Mouse (Mus musculus) left cerebral cortex, postnatal 10 days (tissue): ENCODE measurements around the gene Pemt. TPM values are rescaled to one million over a fixed set of nuclear protein-coding genes. Genes with fewer than 3 reads are reported as not detected.

Experiments used
- DNase-seq, 2 experiments: peaks; one replicate each; pipeline ENCODE4 v3.0.0; 2021 to 2022; ENCODE audit warnings: low spot score in 2 of 2, mixed read lengths in 1 of 2; ENCODE audit errors: extremely low spot score in 1 of 2
- intact Hi-C: fragments of 180-260 bp; cut with DNase I; formaldehyde crosslinking; loops from one replicate; pipeline ENCODE4 v1.15.1; 2025
- total RNA-seq, 2 experiments: library from RNA; stranded (reverse); gene quantifications; 2 replicates each; pipeline ENCODE4 v1.2.3; 2021

Pemt gene
- 1 to 10 TPM; 6.7 to 8.0 TPM for total RNA-seq

DNA sequence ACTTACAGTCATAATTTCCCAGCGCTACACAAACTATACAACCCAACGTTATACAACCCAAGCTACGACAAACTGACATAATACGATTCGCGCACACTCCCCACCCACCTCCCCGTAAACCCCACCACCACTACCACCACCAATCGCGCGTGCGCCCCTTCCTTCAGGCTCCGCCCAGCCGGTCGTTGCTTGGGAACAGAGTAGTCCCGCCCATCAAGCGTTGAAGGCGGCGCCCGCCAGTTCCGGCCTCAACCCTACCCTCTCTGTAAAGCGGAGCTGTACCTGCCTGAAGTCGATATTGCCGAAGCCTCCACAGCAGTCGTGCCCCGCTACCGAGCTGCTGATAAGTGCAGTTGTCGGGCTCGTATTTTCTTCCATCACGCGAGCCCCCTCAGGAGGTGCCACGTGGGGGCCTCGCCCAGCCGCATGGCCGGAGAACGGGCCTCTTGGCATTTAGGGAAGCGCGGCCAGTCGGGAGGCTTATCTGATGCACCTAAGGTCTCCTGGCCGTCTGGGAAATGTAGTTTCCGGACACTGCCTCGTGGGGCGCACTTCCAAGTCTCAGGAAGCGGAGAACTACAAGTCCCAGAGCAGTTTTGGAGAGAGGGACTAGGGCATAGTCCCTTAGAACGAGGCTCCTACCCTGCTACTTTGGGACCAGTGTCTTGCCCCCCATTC lies at the start of gene Pemt:
Gene Pemt, minus strand, starts transcription at position 432 of the 678 bp plus-strand sequence.
- peak; percentile 96 to 97 for DNase-seq
- intact Hi-C loops, result no loop called here

DNA sequence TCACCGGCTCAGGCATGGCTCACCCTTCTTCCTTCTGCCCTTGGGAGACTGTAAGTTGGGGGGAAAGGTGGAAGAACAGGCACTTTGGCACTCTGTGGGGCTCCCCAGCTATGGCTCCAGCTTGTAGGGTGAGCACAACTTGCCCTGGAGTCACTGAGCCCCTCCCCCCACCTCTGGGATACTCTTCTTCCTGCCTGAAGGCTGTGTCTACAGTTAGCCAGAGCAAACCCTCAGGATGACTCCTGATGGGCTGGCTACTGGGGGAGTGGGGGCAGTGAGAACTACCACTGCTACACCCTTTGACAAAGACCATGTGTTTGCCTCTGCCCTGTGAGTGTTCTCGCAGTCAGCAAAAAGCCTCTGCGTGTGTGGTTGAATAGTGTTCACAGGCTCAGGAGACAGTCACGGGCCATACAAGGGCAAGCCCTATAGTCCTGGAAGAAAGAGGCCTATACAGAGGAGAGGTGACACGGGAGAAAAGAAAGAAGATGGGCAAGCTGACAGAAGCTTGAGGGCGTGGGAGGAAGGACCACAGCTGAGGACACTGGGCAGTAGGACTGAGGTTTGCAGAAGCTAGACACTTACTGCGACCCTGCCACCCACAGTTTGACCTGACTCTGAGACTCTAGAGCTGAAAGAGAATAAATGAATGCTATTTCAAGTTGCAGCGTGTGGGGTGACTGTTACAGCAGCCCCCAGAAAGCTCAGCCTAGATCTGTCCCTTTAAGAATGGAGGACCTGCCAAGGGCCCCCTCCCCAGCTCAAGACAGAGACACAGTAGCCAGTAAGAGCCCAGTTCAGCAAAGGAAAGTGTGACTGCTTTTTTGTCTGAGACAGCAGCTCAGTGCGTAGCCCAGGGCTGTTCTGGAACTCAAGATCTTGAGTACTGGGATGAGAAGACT lies 48.9 kb upstream of the Pemt start:
- intact Hi-C loops, result no loop called here
- DNase-seq, result no peak

GRCm38 (mm10) chr11:60093984-60094587 lies 47.8 kb upstream of the Pemt start:
- intact Hi-C loops, result no loop called here

GRCm38 (mm10) chr11:60093227-60093626 lies 46.9 kb upstream of the Pemt start:
- no peak for DNase-seq
- intact Hi-C loops, result no loop called here

More at GRCm38 (mm10) chr11:60093984-60094587, 47.8 kb upstream of the Pemt start:
- no peak for DNase-seq

DNA sequence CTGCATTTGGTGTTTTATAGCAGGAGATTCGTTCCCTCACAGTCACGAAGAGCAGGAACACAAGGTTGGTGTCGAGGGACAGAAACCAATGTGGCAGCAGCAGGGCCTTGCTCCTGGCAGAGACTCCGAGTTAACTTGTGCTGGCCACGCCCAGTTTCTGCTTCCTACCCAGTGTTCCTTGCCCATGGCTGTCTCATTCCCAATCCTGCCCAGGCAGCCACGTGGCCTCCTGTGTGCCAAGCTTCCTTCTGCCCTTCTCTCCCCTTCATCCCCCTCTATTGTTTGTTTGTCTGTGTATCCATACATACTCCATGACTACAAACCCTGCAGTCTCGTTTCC lies 45.1 kb upstream of the Pemt start:
- intact Hi-C loops, result no loop called here
- no peak for DNase-seq

DNA sequence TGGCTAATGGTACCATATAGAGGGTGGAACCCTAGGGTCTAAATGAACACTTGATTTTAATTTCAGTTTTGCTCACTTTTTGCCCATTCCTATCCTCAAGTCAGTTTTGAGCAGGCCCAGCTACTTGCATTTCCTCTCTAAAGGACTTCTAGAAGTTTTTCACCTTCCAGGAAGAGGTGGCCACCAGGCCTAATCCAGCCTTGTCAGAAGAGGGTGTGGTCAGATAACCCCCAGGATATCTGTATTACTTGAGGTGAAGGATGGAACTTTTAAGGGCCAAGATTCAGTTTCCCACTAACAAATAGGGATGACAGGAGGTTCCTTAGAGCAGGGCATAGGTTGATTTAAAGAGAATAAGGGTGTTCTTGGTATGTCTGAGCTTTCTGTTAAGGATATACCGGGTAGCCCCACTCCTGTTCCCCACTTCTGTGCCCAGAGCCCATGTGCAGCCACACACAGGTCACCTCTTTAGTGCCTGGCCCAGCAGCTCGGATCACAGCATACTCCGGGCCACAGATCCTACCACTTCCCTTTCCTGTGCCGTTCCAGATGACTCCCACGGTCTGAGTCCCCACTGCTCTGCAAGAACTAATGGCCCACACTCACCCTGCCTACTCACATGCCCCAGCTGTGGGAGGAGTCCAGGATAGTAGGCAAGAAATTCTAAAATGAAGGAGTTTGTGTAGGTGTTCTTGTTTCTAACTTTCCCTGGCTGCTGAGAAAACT lies 44.6 kb upstream of the Pemt start:
- intact Hi-C loops, result no loop called here
- no peak for DNase-seq

DNA sequence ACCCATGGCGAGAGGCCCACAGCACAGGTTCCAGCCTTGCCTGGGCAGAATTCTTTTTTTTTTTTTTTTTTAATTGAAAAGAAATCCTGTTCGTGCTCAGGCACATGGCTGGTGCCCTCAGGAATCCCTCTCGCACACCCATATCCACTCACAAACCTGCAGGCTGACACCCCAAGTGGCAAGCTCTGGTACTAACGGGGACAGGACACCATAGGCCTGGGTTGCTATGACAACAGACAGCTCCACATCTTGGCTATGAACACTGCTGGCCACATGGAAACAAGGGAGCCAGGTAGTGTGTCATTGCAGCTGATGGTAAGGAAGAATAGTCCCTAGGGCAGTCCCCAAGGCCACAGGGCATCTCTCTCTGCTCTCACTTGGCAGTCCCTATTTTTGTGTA lies 42.7 kb upstream of the Pemt start:
- intact Hi-C loops, result no loop called here
- peak in 1 of 2 experiments; percentile 71 for DNase-seq

DNA sequence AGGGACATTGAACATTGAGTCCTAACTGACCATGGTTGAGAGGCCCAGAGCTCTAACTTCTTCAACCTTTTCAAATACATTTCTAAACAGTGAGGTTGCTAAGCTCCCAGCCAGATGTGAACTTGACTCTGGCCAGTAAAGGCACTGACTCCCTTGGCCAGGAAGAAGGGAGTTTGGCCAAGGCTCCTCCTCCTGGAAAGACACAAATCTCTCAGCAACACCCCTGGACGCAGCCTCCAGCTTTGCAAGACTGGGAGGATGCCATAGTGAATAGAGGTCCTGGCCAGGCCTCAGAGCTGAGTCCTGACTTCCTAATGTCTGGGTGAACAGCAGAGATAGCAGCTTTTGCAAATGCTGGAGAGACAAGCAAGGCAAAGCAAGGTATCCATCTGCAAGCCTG lies 40.4 kb upstream of the Pemt start:
- intact Hi-C loops, result no loop called here
- DNase-seq, result no peak

DNA sequence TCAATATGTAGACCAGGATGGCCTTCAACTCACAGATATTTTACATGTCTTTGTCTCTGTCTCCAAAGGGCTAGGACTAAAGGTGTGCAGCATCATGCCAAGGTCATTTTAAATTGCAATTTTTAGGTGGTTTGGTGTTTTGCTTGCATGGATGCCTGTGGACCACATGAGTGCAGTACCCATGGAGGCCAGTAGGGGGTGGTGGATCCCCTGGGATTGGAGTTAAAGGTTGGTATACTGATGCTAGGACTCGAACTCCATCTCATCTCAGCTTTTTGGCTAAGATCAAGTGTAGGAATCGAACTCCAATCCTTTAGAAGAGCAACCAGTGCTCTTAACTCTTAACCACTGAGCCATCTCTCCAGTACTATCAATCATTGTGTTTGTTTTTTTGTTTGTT lies 38.3 kb upstream of the Pemt start:
- DNase-seq, result no peak
- intact Hi-C loops, result no loop called here

- intact Hi-C loops, result loop anchor here (1.0 to 5.0 kb wide), 2 partner anchors 109 to 196 kb away; no protein-coding TSS in a partner anchor
Measured at GRCm38 (mm10) chr11:60076790-60077189, 30.5 kb upstream of the Pemt start.

DNA sequence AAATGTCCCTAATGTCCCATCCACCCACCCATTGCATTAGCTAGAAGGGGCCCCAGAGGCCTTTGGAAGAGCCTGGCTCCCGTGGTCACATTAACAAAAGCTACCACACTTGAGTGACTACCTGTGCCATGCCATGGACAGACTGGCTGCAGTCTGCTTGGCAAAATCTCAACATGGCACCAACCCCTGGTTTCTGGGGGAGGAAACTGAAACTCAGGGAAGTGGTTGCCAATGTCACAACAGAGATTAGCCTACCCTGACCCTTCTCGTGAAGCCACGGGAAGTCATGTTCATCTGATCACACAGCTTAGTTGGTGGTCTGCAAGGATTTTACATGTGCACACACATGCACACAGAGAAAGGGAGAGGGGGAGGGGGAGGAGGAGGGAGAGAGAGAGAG lies 29.9 kb upstream of the Pemt start:
- no peak for DNase-seq
- intact Hi-C loops, result loop anchor here (1.0 to 5.0 kb wide), 2 partner anchors 109 to 196 kb away; no protein-coding TSS in a partner anchor

More at GRCm38 (mm10) chr11:60076790-60077189, 30.5 kb upstream of the Pemt start:
- DNase-seq, result peak; percentile 70 to 71

DNA sequence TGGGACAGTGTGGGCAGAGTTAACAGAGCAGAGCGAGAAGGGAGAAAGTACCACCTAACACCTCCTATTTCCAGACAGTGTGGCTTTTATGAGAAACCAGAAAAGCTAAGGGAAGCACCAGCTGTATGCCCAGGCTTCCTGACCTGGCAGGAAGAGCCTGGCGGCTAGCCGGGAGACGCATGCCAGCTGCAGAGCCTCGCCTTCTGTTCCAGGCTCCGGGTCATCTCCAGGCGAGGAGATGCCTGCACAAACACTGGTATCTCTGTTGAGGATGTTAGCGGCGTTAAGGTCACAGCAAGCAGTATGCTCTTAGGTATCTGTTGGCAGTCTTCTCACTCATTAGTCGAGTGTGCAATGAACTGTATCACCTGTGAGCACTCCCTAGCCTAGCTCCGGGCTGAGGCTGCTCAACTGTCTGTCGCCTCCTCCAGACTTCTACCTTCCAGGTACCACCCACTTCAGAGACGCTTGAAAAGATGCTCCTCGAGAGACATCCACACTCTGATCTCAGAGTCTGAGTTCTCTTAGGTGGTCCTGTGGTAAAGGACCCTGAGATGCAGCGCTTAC lies 27.7 kb upstream of the Pemt start:
- intact Hi-C loops, result no loop called here
- DNase-seq, result peak in 1 of 2 experiments; percentile 45

GRCm38 (mm10) chr11:60073121-60073520 lies 26.8 kb upstream of the Pemt start:
- intact Hi-C loops, result no loop called here

GRCm38 (mm10) chr11:60071221-60071620 lies 24.9 kb upstream of the Pemt start:
- intact Hi-C loops, result no loop called here
- DNase-seq, result no peak

More at GRCm38 (mm10) chr11:60073121-60073520, 26.8 kb upstream of the Pemt start:
- DNase-seq, result no peak

- intact Hi-C loops, result no loop called here
- peak in 1 of 2 experiments; percentile 53 for DNase-seq
Measured at GRCm38 (mm10) chr11:60070599-60070998, 24.3 kb upstream of the Pemt start.

DNA sequence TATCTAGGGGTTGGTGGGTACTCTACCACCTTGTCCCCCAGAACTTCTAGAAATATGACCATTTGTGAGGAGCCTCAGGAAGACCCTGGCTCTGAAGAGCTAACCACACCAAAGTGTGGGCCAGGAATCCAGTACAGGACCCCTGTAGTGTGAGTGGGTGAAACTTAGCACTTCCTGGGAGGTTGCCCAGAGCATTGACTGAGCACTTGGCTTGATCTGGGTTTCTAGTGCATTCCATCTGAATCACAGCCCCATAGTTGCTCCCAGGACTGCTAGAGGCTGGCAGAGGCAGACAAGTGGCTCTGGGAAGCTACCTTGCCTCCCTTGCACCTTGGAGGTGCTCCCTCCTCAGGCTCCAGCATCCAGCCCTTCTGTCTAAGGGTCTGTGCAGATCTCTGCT lies 22.3 kb upstream of the Pemt start:
- no peak for DNase-seq
- intact Hi-C loops, result no loop called here

DNA sequence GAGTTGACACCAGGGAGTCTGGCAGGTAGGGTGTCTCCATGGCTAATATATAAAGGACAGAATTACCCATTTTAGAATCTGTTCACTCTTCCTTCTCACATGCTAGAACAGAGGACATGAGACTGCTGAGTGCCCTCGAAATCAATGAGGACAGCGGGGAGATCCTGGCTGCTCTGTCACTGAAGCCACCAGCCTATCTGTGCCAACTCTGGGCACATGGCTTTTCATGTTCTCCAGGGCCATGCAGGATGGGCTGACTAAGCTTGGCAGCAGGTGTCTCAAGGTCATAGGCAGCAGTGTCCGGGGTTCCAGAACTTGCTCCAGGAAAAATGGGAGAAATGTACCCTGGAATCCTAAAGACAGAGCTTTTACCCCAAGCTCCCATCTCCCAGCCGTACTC lies 21.4 kb upstream of the Pemt start:
- DNase-seq, result no peak
- intact Hi-C loops, result no loop called here

DNA sequence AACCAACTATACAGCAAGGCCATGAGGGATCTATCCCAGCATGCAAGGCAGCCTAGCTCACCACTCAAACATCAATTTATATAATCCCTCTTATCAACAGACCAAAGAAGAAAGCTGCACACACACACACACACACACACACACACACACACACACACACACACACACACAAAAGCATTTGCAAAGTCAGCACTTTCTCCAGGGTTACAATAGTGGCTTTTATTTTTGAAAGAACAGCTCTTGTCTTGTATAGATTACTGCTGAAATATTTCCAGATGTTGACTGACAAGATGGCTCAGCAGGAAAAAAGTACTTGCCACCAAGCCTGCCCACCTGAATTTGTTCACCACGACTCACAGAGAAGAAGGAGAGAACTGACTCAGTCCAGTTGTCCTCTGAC lies 19.0 kb upstream of the Pemt start:
- intact Hi-C loops, result no loop called here
- no peak for DNase-seq
